Mouse (Mus musculus) embryonic facial prominence, embryonic 11.5 days (tissue): Measurements from ENCODE around the gene Plk5. TPM values are rescaled to one million over a fixed set of nuclear protein-coding genes. Genes with fewer than 3 reads are reported as not detected.

Experiments
- ATAC-seq: fragments of 200-750 bp; cut with Nextera tagmentation; replicated peaks from 2 replicates; pipeline ENCODE4 v1.8.0; 2017; ENCODE audit warnings: low read depth; ENCODE audit not compliant: insufficient number of reproducible peaks, low FRiP score, low TSS enrichment
- DNase-seq: peaks from one replicate; pipeline ENCODE4 v3.0.0-alpha.2; 2015; ENCODE audit warnings: low spot score
- H3K27ac ChIP-seq: fragments of 300-500 bp; sonication (generic); replicated peaks from 2 replicates; pipeline ENCODE4 v1.5.1; 2014; ENCODE audit warnings: mild to moderate bottlenecking, low read depth, low read length, control low read depth
- H3K27me3 ChIP-seq: fragments of 300-500 bp; sonication (generic); 2 replicates; pipeline ENCODE4 v1.6.1; 2014; ENCODE audit warnings: mild to moderate bottlenecking, low read length, moderate library complexity, mixed read lengths; ENCODE audit not compliant: control insufficient read depth, insufficient read depth
- H3K36me3 ChIP-seq: fragments of 300-500 bp; sonication (generic); replicated peaks from 2 replicates; pipeline ENCODE4 v1.6.1; 2014; ENCODE audit warnings: low read depth, mild to moderate bottlenecking, low read length, moderate library complexity, mixed read lengths; ENCODE audit not compliant: control insufficient read depth, insufficient read depth
- H3K4me1 ChIP-seq: fragments of 300-500 bp; sonication (generic); 2 replicates; pipeline ENCODE4 v1.6.1; 2014; ENCODE audit warnings: low read length, mixed read lengths; ENCODE audit not compliant: control insufficient read depth, insufficient read depth
- H3K4me2 ChIP-seq: fragments of 300-500 bp; sonication (generic); 2 replicates; pipeline ENCODE4 v1.6.1; 2014; ENCODE audit warnings: low read depth, mild to moderate bottlenecking, control low read depth, low read length, moderate library complexity
- H3K4me3 ChIP-seq: fragments of 300-500 bp; sonication (generic); 2 replicates; pipeline ENCODE4 v1.5.1; 2014; ENCODE audit warnings: low read depth, low read length, control low read depth
- H3K9ac ChIP-seq: fragments of 300-500 bp; sonication (generic); replicated peaks from 2 replicates; pipeline ENCODE4 v1.6.1; 2014; ENCODE audit warnings: mild to moderate bottlenecking, control low read depth, low read length
- H3K9me3 ChIP-seq: fragments of 300-500 bp; sonication (generic); replicated peaks from 2 replicates; pipeline ENCODE4 v1.6.1; 2016; ENCODE audit warnings: mild to moderate bottlenecking, low read length, inconsistent platforms, mixed read lengths; ENCODE audit not compliant: control insufficient read depth
- WGBS: fragments of 180-500 bp; shearing (Covaris S2); extraction: QIAGEN DNeasy Blood & Tissue Kit; methylation state at CpG from one replicate; pipeline ENCODE4 v1.1.7; 2014; 5-methylcytosine and 5-hydroxymethylcytosine counted together
- polyA plus RNA-seq: library from polyadenylated mRNA; unstranded; fragments of >200 nt; fragmentation: Nextera tagmentation; extraction: Ambion mirVana; gene quantifications from 2 replicates; pipeline ENCODE4 v1.2.1, GENCODE M21; 2014

Gene Plk5
- polyA plus RNA-seq, 1 experiment from 2014 or later: 0.52 TPM

DNA sequence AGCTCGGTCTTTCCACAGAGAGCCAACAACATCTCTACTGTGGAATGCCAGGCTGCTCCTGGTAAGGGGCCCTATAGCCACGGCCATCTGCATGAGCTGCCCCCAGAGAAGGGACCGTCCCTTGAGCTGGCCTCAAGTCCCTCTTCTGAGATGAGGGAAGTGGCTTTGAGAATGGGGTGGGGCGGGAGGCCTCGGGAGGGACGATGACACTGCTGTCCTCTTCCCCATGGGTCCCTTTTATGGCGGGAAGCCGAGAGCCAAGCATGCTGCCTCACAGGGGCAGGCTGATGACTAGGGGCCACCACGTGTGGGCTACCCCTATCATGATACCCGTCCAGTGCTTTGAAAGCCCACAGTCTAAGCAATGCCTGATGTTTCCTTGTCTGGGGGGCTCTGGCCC lies 39.2 kb upstream of the Plk5 start:
- H3K27me3 ChIP-seq: peaks cover 45% of the 10 kb centered on the region
- H3K36me3 ChIP-seq: no peaks in the 10 kb centered on the region
- no peak overlapping the region for H3K4me3 ChIP-seq
- H3K4me1 ChIP-seq: no peaks in the 10 kb centered on the region; the same call in 1 of the 2 replicates
- WGBS: 63% methylated on average over 10 of the region's 10 CpGs
- no peak for DNase-seq
- H3K9ac ChIP-seq: 0 out of 2 replicates have a peak overlapping the region, but pooled peaks have one; percentile 2
- ATAC-seq: no peak
- no peak overlapping the region for H3K4me2 ChIP-seq
- no peaks in the 10 kb centered on the region for H3K9me3 ChIP-seq
- H3K27ac ChIP-seq: no peak overlapping the region

DNA sequence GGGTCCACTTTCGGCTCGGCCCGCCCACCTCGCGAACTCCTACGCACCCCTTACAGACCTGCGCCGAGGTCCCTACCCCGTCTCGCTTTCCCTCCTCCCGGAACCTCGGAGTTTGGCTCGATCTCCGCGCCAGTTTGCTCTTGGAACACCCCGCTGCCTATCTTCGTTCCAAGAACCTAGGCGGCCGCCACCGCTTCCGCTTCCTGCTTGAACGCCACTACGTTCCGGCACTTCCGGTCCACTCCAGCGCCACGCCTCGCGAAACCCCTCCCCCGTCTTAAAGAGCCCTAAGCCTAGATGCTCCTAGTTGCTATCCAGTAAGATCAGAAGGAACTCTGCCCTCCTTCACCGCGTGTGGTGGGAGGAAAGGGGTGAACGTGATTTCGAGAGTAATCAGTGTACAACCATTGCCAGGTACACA lies 35.9 kb upstream of the Plk5 start, which contains the start of gene 2310011J03Rik:
Gene 2310011J03Rik (minus strand): TSS at position 198 of the 421 bp plus-strand sequence.
- Histone ChIP-seq H3K9ac (peak within 1 kb of the TSS; percentile 74), H3K27me3 (peaks cover 14% of the 10 kb centered on the region), H3K4me3 (peak within 1 kb of the TSS; percentile 89), H3K36me3 (no peaks in the 10 kb centered on the region), H3K9me3 (no peaks in the 10 kb centered on the region), H3K4me2 (peak within 1 kb of the TSS; percentile 77), H3K27ac (no peak within 1 kb of the TSS), H3K4me1 (0 out of 2 replicates have a peak, but pooled peaks cover 6% of the 10 kb centered on the region)
- DNase-seq (peak; percentile 96), ATAC-seq (peak; percentile 25; the same call in 1 of the 2 replicates)
- under 1% methylated on average over 34 of the region's 34 CpGs for WGBS

DNA sequence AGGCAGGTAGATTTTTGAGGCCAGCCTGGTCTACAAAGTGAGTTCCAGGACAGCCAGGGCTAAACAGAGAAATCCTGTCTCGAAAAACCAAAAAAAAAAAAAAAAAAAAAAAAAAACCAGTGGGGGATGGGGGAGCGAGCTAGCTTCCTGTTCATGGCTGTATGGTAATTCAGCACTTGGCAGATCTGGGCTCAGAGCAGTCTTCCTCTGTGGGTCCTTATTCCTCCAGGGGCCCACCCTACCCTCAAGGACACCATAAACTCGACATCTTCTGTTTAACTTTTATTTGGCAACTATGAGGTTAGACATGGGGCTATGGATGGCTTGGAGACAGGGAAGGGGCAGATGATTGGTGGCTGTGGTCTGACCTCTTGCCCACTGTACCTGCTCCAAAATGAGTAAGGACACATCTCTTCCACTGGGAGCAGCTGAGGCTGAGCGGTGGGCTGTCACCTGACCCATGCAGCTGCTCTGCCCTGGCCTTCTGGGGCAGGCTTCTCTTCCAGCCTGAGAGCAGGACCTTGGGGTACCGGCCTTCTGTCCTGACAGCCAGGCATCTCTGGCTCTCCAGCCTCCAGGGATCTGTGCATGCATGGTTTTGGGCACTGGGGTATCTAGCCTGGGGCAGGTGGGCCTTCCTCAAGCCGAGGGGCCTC lies 35.1 kb upstream of the Plk5 start:
- DNase-seq (no peak), ATAC-seq (no peak)
- Histone ChIP-seq H3K4me1 (0 out of 2 replicates have a peak, but pooled peaks cover 6% of the 10 kb centered on the region), H3K4me2 (no peak overlapping the region), H3K4me3 (no peak overlapping the region), H3K9me3 (no peaks in the 10 kb centered on the region), H3K27me3 (peaks cover 6% of the 10 kb centered on the region), H3K9ac (no peak overlapping the region), H3K27ac (no peak overlapping the region), H3K36me3 (no peaks in the 10 kb centered on the region)
- WGBS: 77% methylated on average over 6 of the region's 6 CpGs

DNA sequence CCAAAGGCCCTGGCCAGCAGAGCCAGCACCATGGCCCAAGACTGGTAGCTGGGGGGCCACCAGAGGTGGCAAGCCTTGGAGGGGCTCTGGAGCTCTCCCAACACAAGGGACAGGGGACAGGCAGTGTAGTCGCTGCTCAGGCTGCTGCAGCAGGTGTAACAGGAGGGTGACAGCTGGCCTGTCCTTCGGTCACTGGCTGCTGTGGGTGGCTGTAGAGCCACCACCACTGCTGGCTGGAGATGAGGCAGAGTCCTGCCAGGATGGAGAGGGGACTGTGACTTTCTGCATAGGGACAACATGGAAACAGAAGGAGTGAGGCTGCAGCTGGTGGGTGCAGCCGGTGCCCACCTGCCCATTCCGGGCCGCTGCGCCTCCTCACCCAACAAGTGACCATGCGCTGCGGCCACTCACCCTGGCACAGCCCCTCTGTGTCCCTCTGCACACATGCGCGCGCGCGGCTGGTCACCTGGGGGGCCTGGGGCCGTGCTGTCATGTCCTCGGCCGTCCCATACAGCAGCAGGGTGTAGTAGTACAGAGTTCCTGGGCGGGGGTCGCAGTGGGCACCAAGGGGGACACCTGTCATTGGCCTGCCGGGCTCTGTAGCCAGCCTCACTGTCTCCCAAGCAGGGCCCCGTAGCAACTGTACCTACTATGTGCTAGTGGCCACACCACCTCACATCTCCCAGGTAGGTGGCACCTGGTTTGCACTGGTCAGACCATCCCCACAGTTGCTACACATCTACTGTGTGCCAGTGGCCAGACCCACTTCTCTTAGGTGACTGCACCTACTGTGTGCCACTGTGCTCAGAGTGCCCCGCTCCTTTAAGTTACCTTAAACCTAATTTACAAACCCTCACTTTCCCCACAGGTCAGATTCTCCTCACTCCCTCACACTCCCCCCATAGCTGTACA lies 34.3 kb upstream of the Plk5 start:
- no peaks in the 10 kb centered on the region for H3K9me3 ChIP-seq
- H3K9ac ChIP-seq: no peak overlapping the region
- H3K4me3 ChIP-seq: no peak overlapping the region
- WGBS: 88% methylated on average over 21 of the region's 21 CpGs
- no peaks in the 10 kb centered on the region for H3K36me3 ChIP-seq
- ATAC-seq (no peak), DNase-seq (no peak)
- H3K27me3 ChIP-seq: no peaks in the 10 kb centered on the region; the same call in 1 of the 2 replicates
- no peak overlapping the region for H3K27ac ChIP-seq
- H3K4me1 ChIP-seq: 0 out of 2 replicates have a peak, but pooled peaks cover 6% of the 10 kb centered on the region
- no peak overlapping the region for H3K4me2 ChIP-seq

DNA sequence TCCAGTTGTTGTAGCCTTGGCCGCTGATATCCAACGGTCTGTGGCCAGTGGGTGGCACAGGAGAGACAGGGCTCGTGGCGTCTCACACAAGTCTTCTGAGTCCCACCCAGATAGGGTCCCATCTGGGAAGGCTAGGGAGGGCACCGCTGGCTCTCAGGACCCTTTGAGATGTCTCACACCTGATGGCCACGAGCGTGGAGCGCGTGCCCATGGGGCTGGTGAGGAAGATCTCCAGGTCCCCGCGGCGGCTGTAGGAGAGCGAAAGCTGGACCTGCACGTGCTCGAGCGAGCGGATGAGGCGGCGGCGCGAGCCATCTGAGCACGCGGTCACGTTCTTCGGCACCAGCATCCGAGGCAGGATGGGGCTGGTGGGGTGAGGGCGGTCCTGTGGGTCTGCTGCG lies 33.4 kb upstream of the Plk5 start:
- Histone ChIP-seq H3K27ac (no peak overlapping the region), H3K4me1 (0 out of 2 replicates have a peak, but pooled peaks cover 6% of the 10 kb centered on the region), H3K27me3 (no peaks in the 10 kb centered on the region; the same call in 1 of the 2 replicates), H3K36me3 (no peaks in the 10 kb centered on the region), H3K4me2 (peak overlapping the region; percentile 97), H3K9me3 (no peaks in the 10 kb centered on the region), H3K9ac (peak overlapping the region; percentile 71), H3K4me3 (peak overlapping the region; percentile 59)
- ATAC-seq (no peak), DNase-seq (peak; percentile 40)
- WGBS: 5% methylated on average over 28 of the region's 28 CpGs

DNA sequence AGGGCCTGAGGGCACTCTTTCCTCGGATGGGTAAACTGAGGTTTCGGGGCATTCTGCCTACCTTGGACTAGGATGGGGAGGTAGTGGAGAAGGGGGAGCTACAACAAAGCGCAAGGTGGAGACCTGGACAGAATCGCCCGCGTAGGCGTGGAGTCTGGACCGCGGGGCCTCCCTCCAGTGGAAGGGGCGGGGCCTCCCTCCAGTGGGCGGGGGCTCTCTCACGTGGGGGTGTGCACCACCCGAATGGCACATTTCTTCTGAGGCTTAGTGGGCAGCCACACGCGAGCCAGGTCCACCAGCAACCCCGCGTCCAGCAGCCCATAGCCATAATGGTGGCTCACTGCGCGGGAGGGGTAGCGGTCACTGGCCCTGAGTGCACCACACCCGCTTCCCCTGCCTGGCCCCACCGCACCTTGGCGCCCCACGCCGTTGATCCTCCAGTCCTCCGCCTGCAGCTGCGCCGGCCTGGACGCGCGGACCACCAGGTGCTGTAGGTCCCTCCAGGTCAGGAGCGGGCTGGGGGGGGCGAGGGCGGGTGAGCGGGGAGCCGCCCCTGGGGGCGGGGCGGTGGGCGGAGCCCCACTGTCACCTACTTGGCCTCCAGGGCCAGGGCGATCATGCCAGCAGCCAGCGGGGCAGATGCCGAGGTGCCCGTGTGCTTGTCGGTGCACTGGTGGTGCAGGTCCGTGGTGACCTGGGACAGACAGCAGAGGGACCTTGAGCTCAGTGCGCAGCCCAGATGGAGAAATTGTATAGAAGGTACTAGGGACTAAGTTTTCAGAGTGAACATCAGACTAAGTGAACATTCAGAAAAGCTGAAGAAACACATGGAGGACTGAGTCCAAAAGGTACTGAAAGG lies 32.8 kb upstream of the Plk5 start:
- H3K27me3 ChIP-seq: no peaks in the 10 kb centered on the region; the same call in 1 of the 2 replicates
- H3K36me3 ChIP-seq: no peaks in the 10 kb centered on the region
- H3K4me1 ChIP-seq: 0 out of 2 replicates have a peak, but pooled peaks cover 6% of the 10 kb centered on the region
- under 1% methylated on average over 44 of the region's 46 CpGs for WGBS
- DNase-seq (peak; percentile 55), ATAC-seq (no peak)
- H3K9me3 ChIP-seq: no peaks in the 10 kb centered on the region
- no peak overlapping the region for H3K27ac ChIP-seq
- peak overlapping the region; percentile 97 for H3K4me2 ChIP-seq
- H3K4me3 ChIP-seq: peak overlapping the region; percentile 59
- H3K9ac ChIP-seq: peak overlapping the region; percentile 71
